Mouse (Mus musculus) thymus, adult 2 months (tissue): ENCODE data around the gene Cdc42ep4.

Source experiments
- CTCF ChIP-seq: fragments of 200-500 bp; IDR thresholded peaks from 2 replicates; pipeline ENCODE4 v1.5.1; 2012; ENCODE audit warnings: mild to moderate bottlenecking, control low read depth, low read length, moderate library complexity, borderline replicate concordance; ENCODE audit not compliant: control insufficient read depth, poor library complexity, insufficient read depth; ENCODE audit errors: extremely low read depth
- POLR2A ChIP-seq: fragments of 200-500 bp; IDR thresholded peaks from 2 replicates; pipeline ENCODE4 v1.6.1; 2012; ENCODE audit warnings: mild to moderate bottlenecking, low read length, control low read depth, moderate library complexity; ENCODE audit not compliant: control insufficient read depth, poor library complexity, insufficient read depth; ENCODE audit errors: extremely low read depth

- TF ChIP-seq CTCF (no peak), POLR2A (no peak)
Measured at GRCm38 (mm10) chr11:113774773-113775172, 23.1 kb upstream of the Cdc42ep4 start.
